Mouse (Mus musculus): ENCODE data around the gene Hpn. TPM values are rescaled to one million over a fixed set of nuclear protein-coding genes. Genes with fewer than 3 reads are reported as not detected.

Gene Hpn
- total RNA-seq, 1 experiment from 2014 or later, result 1.4 TPM

DNA sequence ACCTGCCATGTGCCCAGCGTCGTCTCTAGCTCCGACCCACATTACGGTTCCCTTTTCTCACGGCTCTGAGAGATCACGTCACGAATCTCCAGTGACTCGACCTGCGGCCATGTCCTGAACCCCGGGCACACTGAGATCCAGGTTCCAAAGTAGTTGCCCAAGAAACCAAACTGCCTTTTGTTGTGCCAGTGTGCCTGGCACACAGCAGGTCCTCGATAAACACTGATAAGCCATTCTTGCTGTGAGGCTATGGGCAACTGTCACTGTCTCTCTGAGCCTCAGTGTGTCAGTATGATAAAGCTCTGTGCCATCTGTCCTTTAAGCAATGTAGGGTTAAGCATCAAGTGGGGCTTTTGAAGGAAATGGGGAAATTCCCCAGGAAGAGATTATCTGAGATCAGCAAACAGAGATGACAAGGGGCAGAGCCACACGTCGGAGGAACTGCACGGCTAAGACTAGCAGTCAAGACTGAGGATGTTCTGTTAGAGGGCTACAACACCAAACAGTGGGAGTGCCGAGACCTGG, 4.2 kb downstream of the Hpn start:
- DNase-seq, result no peak

DNA sequence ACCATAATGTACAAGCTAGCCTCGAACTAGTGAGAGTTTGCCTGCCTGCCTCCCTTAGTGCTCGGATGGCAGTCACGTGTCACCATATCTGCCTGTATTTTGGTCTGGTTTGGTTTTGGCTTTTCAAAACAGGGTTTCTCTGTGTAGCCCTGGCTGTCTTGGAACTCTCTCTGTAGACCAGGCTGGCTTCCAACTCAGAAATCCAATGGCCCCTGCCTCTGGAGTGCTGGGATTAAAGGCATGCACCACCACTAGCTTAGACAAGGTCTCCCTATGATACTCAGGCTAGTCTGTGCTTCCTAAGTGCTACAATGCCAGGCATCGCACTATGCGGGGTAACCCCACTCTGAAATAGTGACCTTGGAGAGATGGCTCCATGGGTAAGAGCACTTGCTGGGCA, 5.3 kb downstream of the Hpn start:
- DNase-seq, result no peak

DNA sequence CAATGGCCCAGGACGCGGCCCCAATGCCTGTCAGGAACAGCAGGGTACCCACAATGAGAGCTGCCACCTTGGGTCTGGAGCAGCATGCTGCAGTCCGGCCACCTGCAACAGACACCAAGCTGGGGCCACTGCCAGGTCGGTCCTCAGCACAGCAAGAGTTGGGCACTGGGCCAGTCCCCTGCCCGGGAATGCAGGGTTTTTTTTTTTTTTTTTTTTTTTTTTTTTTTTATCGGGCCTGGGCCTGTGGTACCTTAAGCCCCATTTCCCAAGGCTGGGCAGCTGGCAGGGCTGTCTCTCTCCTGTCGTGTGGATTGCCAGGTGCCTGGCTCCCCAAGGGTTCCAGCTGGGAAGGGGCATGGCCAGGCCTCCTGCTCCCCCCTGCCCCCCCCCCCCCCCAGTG, 6.0 kb downstream of the Hpn start:
- DNase-seq, result peak; percentile 66

DNA sequence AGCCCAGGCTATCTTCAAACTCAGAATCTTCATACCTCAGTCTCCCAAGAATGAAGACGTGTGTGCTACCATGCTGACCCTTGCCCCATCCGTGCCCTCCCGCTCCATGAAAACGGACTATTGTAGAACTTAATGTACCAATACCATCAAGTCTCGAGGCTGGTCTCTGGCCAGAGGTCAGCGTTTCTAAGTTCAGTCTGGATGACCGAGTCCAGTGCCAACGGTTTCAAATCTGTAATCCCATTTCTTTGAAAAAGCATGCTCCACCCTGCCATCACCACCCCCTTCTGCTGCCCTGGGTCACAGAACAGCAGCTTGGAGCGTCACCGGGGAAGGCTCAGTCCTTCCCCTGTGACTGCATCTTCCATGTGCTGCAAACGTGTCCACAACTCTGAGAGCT, 7.3 kb downstream of the Hpn start:
- no peak for DNase-seq

DNA sequence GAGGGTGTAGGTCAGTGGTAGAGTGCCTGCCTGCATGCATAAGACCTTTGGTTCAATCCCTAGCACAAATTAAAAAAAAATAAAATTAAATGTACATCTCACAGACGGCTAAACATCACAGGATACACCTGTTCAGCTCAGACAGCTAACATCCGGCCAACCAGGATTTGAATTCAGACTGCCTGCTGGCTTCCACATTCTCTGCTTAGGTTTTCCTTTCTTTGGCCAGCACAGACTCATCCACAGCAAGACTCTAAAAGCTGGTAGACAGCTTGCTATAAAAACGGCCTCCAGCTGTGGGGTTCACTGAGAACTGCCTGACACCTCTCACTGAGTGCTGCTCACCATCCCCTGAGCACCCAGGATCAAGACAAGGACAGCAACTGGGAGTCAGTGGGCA, 8.9 kb downstream of the Hpn start:
- DNase-seq, result no peak

DNA sequence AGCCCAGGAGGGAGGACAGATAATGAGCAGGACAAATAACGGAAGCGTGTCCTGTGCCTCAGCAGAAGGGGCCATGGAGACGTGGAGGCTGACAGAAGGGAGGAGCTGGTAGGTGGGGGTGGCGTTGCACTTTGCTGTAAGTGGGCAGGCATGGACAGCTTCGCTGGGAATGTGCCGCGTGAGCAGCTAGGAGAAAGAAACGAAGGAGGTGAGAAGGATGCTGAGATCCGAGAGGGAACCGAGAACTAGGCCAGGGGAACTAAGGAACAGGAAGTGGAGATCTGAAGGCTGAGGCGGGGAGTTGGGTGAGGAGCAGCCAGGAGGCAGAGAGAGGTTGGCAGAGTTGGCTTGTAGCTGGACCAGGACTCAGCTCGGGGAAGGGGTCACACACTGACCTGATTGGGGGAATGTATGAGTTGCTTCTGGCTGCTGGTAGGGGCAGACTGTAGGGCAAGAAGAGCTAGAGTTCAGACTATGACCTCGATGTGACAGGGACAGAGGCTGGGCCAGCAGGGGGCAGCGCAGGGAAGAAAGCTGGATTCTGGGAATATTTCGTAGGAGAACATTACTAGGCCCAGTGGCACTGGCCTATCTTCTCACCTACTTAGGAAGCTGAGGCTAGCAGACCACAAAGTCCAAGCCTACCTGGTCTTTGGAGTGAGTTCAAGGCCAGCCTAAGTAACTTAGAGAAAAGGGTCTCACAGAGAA, 9.9 kb downstream of the Hpn start:
- DNase-seq, result peak; percentile 77

DNA sequence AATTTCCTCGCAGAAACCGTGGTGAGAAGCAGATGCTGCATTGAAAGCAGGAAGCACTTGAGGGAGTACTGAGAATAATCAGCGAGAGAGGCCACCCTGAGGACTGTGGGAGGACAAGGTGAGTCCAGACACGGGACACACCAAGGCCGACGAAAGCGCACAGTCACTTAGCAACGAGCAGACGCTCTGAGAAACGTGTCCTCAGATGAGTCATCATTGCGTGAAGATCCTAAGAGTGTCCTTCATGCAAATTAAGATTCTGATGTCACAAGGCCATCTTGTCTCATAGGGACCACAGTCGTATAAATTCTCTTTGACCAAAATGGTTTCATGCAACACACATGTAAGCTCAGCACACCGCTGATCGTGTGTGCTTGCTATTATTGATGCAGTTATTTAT, 14.3 kb downstream of the Hpn start:
- peak; percentile 33 for DNase-seq

DNA sequence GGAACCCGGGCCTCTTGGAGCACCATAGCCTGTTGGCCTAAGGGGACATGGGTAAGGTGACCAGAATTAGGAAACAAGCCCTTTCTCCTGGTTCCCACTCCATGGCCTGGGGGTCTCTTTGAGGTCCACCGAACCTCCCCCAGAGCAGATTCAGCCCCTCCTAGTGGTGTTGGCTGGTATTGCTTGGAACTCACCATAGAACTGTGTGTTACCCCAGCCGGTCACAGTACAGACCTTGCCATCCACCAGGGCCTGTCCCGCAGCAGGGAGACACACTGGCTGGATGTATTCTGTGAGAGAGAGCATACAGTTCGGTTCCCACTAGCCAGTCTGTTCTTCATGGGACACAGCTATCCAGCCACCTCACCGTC, 15.5 kb downstream of the Hpn start:
- no peak for DNase-seq

DNA sequence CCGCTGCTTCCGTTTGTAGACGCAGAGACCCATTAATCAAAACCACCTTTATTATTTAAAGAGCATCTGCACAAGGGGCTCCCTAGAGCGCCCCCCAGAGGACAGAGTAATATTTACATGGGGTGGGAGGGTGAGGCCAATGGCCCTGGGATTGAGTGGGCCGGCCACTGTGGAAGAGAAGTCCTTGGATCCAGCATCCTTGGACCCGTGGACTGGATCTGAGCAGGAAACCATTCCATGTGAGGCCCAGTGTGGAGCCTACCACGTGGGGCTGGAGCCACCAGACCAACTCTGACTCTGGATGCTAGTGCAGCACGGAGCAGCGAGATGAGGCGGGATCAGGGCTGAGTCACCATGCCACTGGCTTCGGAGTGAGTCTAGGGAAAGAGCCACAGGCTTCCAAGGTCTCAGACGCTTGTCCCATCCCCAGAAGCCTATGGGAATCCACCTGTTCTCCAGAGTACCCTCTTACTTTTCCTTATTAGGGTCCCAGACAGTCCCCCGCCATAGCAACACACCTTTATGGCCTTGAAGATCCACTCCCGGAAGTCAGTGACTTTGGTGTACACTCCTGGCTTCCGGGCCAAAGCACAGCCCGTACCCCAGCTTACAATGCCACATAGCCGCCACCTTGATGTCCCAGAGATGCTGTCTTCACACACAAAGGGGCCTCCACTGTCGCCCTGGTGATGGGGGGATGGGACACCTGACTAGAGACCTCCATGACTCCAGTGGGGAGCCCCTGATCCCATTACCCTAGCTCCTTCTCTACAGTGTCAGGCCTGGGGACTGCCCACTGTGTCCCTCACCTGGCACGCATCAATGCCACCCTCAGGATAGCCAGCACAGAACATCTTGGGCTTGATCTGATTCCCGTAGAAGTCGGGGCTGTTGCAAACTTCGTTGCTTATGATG, 16.1 kb downstream of the Hpn start:
- DNase-seq, result peak; percentile 63

DNA sequence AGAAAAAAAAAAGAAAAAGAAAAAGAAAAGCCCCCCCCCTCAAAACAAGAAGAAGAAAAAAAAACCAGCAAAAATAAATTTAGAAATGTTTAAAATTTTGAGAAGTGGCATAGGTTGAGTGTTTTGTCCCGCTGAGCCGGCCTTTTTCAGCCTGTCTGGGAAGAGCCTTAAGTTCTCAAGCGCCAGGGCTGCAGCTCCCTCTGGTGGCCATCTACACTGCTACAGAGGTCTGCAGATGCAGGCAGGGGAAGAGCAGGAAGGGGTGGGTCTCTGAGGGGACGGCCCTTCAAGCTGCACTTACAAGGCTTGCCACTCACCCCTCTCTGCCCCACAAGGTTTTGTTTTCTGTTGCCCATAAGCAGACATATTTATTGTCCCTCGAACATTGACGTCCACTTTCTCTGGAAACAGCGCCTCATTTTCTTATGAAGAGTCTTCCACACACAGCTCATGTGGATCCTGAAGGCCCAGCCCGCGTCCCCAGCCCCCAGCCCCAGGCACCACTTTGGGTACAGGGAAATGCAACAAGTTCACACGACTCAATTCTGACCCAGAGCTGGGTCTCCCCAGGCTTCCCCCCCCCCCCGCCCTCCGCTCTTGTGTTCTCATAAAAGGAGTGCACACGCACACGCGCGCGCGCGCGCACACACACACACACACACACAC, 17.4 kb downstream of the Hpn start:
- peak; percentile 89 for DNase-seq

DNA sequence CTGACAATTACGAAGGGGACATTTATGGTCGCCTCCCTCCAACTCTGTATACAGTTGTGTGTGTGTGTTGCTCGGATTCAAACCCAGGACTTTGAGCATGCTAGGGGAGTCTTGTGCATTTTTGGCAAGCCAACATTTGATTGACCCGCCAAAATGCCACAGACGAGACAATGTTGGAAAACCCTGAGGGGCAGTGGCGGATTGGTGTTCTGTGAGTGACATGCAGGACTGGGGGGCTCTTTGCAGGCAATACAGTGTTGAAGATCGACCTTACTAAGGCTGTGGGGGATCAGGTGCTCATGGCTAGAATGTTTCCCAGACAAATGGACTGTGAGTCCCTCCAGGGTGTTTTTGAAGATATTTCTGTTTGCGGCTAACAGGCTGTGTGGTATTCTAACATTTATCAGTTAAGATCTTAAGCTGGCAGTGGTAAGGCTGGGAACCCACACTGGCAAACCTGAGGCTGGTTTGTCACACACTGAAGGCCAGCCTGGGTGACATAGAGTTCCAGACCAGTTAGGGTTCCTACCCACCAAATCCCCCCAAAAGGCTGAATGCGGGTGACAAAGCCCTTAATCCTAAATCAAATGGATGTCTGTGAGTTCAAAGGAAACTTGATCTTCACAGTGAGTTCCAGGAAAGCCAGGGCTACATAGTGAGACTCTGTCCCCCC, 18.1 kb downstream of the Hpn start:
- DNase-seq, result no peak

DNA sequence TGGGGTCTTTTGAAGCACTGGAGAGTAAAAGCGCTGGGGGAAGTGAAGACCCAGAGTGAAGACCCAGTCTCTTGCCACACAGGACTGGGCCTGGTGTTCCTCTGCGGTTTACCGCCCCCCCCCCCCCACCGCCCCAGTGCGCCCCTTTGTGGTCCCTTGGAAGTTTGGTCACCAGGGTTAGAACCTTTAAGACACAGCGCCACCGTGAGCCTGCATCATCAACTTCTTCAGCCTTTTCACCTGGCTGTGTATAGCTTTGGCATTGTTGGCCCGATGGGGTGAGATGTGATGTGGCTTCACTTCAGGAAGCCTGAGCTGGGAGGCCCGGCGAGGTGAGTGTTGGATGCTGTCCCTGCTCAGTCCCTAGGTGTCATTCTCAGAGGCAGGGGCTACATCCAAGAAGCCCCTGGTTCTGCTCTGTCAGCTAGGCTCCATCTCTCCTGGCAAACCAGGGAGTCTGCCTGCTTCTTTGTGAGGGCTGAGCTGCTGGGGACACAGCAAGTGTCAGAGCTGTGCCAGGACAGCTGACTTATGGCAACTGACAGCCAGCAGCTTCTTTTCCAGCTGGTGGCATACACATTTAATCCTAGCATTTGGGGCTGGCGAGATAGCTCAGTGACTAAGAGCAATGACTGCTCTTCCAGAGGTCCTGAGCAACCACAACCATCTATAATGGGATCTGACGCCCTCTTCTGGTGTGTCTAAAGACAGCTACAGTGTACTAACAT, 20.2 kb downstream of the Hpn start:
- DNase-seq, result no peak

DNA sequence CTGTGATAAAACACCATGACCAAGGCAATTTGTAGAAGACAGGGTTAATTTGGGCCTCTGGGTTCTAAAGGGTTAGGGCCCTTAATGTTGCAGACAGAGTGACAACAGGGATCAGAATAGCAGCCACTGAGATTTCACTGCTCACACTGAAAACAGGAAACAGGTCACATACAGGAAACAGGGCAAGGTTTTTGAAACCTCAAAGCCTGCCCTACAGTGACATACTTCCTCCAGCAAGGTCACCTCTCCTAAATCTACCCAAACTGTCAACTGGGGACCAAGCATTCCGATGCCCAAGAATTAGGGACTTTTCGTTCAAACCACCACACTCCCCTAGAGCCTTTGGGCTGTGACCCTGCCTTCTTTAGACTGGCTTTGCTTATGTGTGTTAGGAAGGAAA, 25.4 kb downstream of the Hpn start:
- no peak for DNase-seq

DNA sequence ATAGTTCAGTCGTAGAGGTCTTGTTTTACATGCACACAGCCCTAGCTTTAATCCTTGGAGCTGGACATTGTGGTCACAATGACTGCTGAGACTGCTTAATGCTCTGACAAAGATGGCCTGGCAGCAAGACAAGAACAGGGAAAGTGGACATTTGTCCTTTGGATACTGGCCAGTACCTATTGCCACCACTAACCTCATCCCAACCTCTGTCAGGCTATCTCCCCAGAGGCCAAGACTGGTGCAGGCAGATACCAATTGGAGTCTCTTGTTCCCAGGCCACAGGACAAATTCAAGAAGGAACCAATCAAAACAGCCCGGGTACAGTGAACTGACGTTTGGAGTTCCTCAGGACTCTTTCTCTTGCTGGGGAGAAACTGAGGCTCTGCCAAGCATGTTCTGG, 26.9 kb downstream of the Hpn start:
- no peak for DNase-seq

DNA sequence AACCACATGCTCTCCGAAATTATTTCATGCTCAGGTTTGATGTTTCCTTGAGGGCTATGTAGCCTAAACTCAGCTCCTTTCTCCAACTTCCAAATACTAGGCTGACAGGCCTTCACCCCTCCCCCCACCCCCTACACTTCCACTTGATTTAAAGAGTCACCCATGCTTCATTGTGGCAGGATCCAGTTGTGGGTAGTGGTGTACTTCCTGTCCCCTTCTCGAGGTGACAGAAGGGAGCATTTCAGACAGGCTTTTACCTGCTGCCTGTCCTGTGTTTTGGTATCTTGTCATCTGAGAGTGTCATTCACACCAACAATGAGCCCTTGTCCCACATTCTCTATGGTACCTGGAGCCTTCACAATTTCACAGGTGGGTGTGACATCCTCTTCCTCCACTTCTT, 27.8 kb downstream of the Hpn start:
- no peak for DNase-seq

DNA sequence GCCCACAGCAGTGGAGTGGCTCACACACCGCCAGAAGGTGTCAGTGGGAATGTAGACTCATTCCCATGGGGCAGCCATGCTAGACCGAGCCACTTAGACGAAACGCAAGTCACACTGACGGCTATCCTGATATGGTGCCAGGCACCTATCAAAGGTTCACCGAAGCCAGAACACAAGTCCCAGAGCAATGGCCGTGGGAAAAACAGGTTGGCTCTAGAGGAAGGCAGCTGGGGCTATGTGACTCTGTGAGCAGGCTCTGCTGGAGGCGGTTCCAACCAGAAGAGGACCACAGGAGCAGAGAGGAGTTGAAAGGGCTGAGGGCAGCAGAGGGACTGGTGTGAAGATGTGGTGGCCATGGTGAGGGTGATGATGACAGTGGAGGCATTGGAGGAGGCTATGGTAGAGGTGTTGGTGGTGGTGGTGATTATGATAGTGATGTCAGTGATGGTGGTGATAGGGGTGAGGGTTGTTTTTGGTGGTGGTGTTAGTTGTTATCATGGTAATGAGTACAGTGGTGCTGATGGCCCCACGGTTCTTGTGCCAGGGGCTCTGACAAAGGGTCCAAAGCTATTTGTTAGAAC, 28.8 kb downstream of the Hpn start:
- no peak for DNase-seq

DNA sequence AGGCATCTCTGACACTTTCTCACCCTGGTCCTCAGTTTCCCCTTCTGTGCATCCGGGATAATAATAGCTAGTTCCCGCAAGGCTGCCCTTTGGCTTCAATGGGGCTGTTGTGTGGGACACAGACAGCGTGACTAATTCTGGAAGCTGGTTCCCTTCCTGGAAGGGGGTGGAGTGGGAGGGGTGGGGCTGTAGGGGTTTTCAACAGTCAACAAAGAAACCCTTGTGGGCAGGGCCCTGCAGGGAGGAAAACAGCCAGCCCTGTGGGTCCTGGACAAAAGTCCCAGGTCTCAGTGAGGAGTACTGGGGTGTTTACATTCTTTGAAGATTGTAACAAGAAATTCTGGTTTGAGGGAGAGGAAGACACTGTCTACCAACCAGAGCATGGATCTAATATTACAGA, 29.9 kb downstream of the Hpn start:
- peak; percentile 16 for DNase-seq

DNA sequence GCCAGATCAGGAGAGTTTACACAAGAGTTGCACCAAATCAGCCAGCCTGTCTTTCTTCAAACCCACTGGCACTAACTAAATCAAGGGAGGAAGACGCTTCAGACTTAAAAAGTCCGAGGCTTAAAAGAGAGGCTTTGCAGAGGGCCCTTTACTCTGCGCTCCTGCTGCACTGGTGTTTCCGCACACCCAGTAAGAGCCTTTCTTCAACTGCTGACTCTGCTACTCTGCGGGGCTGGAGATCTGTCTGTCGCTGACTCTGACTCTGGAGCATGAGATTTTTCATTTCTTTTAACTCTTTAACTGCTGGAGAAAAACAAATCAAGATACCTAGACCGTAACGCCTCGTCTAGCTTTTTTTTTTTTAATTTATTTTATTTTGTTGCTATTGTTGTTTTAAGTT, 30.9 kb downstream of the Hpn start:
- DNase-seq, result no peak

DNA sequence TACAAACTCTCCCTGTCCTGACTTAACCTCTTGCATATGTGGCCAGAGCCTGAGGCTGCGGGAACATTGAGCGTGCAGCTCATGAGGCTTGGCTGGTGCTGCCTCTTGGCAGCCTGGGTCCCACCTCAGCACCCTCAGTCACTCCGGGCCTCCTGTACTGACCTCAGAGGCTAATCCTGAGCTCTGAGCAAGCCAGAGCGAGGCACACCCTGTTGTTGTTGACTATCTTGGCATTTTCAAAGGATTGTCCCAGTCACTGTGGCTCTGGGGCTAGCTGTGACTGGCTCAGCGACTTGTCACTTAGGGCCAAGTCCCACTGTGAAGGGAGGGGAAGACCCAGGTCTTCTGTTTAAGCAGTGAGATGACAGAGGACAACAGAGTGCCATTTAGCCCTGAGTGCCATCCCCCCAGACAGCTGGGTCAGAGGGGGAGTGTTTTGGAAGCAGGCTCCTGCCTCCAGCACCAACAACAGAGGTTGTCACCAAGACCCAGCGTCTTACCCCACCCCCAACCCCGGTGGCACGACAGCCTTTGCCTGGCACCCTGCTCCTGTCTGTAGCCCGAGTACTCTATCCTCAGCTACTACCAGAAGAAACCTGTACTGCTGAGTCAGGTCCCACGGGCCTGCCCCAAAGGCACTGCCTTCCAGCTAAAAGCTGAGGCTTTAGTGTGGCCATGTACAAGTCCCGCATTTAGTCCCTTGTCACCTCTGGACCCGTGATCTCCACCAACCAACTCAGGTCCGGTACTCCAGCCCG, 32.1 kb downstream of the Hpn start:
- peak; percentile 30 for DNase-seq

DNA sequence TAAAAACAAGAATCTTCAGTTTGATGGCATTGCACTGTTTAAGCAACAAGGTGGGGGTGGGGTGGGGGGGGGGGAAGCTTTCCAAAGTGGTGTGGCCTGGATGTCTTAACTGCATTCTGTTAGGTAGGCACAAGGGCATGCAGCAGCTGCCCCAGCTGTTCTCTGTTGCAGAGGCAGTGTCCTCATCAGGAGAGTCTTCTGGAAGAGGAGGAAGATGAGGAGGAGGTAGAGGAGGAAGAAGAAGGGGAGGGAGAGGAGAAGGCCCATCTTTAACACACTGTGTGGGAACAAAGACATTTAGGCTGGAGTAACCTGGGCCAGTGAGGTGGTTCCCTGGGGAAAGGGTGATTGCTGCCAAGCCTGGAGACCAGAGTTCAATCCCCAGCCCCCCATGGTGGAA, 33.0 kb downstream of the Hpn start:
- no peak for DNase-seq

DNA sequence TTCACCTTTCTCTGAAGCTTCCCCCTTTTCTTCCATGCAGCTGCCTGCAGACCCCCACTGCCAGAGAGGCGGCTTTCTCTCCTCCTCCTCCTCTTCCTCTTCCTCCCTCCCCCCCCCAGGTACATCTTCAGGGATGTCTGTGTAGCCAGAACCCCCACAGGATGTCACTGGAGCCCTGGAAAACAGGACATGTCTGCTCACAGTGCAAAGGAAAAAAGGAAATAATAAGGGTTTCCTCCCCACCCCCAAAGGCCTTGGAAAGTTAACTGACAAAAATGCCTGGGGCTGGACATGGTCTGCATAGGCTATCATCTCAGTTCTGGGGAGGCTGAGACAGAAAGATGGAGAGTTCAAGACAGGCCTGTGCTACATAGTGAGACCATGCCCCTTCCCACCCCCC, 34.0 kb downstream of the Hpn start:
- no peak for DNase-seq

All from adrenal gland, postnatal 25 days (tissue).